Mouse (Mus musculus): ENCODE results near the gene Cracr2b. TPM values are rescaled to one million over a fixed set of nuclear protein-coding genes. Genes with fewer than 3 reads are reported as not detected.

Gene Cracr2b
- total and polyA plus RNA-seq, 3 experiments, result not detected

DNA sequence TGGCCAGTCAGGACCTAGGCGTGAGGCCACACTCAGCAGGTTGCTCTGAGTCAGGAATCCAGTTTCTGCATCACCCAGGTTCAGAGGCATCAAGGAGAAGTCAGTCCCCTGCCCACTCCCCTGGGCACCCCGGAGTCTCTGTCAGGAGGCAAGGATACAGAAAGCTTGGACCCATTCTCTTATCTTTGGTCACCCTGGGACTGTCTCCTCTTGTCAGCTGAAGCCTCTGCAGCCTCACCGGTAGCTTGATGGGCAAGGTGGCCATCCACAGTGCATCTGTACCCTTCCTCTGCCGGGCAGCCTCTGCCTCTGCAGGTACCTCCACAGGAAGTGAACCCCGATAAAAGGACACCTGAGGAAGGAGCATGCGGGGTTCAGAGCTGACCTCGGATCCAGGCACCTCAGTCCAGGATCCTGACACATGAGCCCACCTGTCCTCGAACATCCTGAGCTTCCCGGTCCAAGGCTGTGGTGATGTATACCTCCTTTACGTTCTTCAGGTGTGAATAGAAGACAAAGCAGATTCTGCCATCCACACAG lies 21.7 kb upstream of the Cracr2b start:
- Histone ChIP-seq H3K79me2 (replicated peaks; ENCODE audit: control insufficient read depth, extremely low read depth, insufficient read depth, poor library complexity, severe bottlenecking) (peaks cover 21% of the 10 kb centered on the region), H3K27ac (ENCODE audit: insufficient read depth, low read depth) (no peak overlapping the region), H3K4me1 (ENCODE audit: control insufficient read depth in 1 of 2, insufficient read depth in 2 of 2) (peaks cover 27 to 60% of the 10 kb centered on the region in 2 experiments), H3K36me3 (replicated peaks in 1 of 2; ENCODE audit: control insufficient read depth in 1 of 2, insufficient read depth in 1 of 2, low read length in 1 of 2) (peaks cover 43 to 53% of the 10 kb centered on the region in 2 experiments), H3K27me3 (replicated peaks) (no peaks in the 10 kb centered on the region), H3K4me2 (ENCODE audit: insufficient read depth, low read depth, poor library complexity, severe bottlenecking) (no peak overlapping the region), H3K4me3 (replicated peaks in 1 of 3; ENCODE audit: low read depth in 2 of 3, low read length in 2 of 3, poor library complexity in 1 of 3) (no peak overlapping the region), H3K9ac (ENCODE audit: insufficient read depth, low read depth) (no peak overlapping the region), H3K9me3 (replicated peaks; ENCODE audit: low read length) (no peaks in the 10 kb centered on the region)
- dilution Hi-C loops (cut with MboI; ENCODE audit: extremely low pct_ligation_motif_present, extremely low pct_unique_long_range_greater_than_20kb, low sequenced_read_pairs) (no loop called here), in situ Hi-C loops (cut with MboI; ENCODE audit: low pct_ligation_motif_present, low pct_unique_long_range_greater_than_20kb, low sequenced_read_pairs) (no loop called here)
- TF ChIP-seq ELF1 (IDR thresholded peaks at IDR 0.05; ENCODE audit: low read depth, low read length), result no peak
- no peak for DNase-seq (ENCODE audit: extremely low read depth)

DNA sequence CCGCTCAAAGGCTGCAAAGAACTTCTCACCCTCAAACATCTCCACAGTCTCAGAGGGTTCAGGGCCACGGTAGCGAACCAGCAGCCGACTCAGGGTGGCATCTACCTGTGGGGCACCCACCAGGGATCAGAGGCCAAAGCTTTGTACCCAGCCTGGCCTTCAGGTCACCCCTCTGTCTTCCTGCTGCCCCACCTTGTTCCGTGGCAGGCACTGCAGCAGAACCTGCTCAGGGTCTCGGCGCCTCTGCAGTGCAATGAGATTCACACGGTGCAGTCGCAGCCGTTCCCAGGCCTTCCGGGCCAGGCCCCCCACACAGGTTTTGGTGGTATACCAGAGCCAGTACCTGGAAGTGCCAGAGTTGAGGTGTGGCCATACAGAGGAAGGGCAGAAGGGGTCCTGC lies 21.1 kb upstream of the Cracr2b start:
- Histone ChIP-seq H3K27ac (ENCODE audit: insufficient read depth, low read depth) (no peak overlapping the region), H3K4me1 (ENCODE audit: control insufficient read depth in 1 of 2, insufficient read depth in 2 of 2) (peaks cover 23 to 60% of the 10 kb centered on the region in 2 experiments), H3K9ac (ENCODE audit: insufficient read depth, low read depth) (no peak overlapping the region), H3K36me3 (replicated peaks in 1 of 2; ENCODE audit: control insufficient read depth in 1 of 2, insufficient read depth in 1 of 2, low read length in 1 of 2) (peaks cover 43 to 53% of the 10 kb centered on the region in 2 experiments), H3K79me2 (replicated peaks; ENCODE audit: control insufficient read depth, extremely low read depth, insufficient read depth, poor library complexity, severe bottlenecking) (peaks cover 21% of the 10 kb centered on the region), H3K9me3 (replicated peaks; ENCODE audit: low read length) (no peaks in the 10 kb centered on the region), H3K4me3 (replicated peaks in 1 of 3; ENCODE audit: low read depth in 2 of 3, low read length in 2 of 3, poor library complexity in 1 of 3) (no peak overlapping the region), H3K27me3 (replicated peaks) (no peaks in the 10 kb centered on the region), H3K4me2 (ENCODE audit: insufficient read depth, low read depth, poor library complexity, severe bottlenecking) (no peak overlapping the region)
- no peak for DNase-seq (ENCODE audit: extremely low read depth)
- TF ChIP-seq BHLHE40 (IDR thresholded peaks at IDR 0.05; ENCODE audit: low read depth, low read length) (no peak), ZC3H11A (IDR thresholded peaks at IDR 0.05; ENCODE audit: low read depth, low read length) (no peak), ZNF384 (IDR thresholded peaks at IDR 0.05; ENCODE audit: low read depth, low read length) (no peak), ZMIZ1 (IDR thresholded peaks at IDR 0.05; ENCODE audit: low read depth, low read length) (no peak), MXI1 (IDR thresholded peaks at IDR 0.05; ENCODE audit: low read depth, low read length) (no peak), CHD2 (IDR thresholded peaks at IDR 0.05; ENCODE audit: low read length) (no peak)
- in situ Hi-C loops (cut with MboI; ENCODE audit: low pct_ligation_motif_present, low pct_unique_long_range_greater_than_20kb, low sequenced_read_pairs) (no loop called here), dilution Hi-C loops (cut with MboI; ENCODE audit: extremely low pct_ligation_motif_present, extremely low pct_unique_long_range_greater_than_20kb, low sequenced_read_pairs) (no loop called here)

DNA sequence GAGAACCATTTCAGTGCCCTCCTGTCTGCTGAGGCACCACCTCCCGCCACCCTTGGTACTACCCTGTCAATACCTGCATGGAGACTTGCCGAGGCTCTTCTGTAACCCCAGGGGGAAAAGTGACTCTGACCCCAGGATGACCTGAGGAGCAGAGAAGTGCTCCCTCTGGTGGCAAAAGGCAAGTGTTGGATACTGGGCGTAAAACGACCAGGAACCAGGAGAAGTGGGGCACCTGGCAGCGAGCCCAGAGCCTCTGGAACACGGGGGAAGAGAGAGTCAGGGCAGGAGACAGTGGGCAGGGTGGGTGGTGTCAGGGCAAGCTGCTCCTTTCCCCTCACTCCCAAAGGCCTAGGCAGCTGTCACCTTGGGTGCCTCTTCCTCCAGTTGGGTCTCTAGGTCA lies 20.3 kb upstream of the Cracr2b start:
- H3K79me2 ChIP-seq (replicated peaks; ENCODE audit: control insufficient read depth, extremely low read depth, insufficient read depth, poor library complexity, severe bottlenecking), result peaks cover 19% of the 10 kb centered on the region
- H3K9me3 ChIP-seq (replicated peaks; ENCODE audit: low read length), result no peaks in the 10 kb centered on the region
- no peak overlapping the region for H3K27ac ChIP-seq (ENCODE audit: insufficient read depth, low read depth)
- no peak overlapping the region for H3K9ac ChIP-seq (ENCODE audit: insufficient read depth, low read depth)
- in situ Hi-C loops (cut with MboI; ENCODE audit: low pct_ligation_motif_present, low pct_unique_long_range_greater_than_20kb, low sequenced_read_pairs), result no loop called here
- H3K36me3 ChIP-seq (replicated peaks in 1 of 2; ENCODE audit: control insufficient read depth in 1 of 2, insufficient read depth in 1 of 2, low read length in 1 of 2), result peaks cover 43 to 53% of the 10 kb centered on the region in 2 experiments
- TF ChIP-seq MAFK (IDR thresholded peaks at IDR 0.05; ENCODE audit: insufficient replicate concordance, low read length), result no peak
- no peak for TF ChIP-seq ZMIZ1 (IDR thresholded peaks at IDR 0.05; ENCODE audit: low read depth, low read length)
- peak; percentile 59 for TF ChIP-seq SMC3 (IDR thresholded peaks at IDR 0.05; ENCODE audit: low read depth, low read length)
- TF ChIP-seq POLR2AphosphoS2 (IDR thresholded peaks at IDR 0.05; ENCODE audit: low read depth, low read length), result no peak
- TF ChIP-seq CTCF (conservative IDR thresholded peaks at IDR 0.05 in 1 of 2, IDR thresholded peaks at IDR 0.05 in 1 of 2; ENCODE audit: low read depth in 2 of 2, low read length in 2 of 2), result peak; percentile 71 to 76
- no peak for TF ChIP-seq MXI1 (IDR thresholded peaks at IDR 0.05; ENCODE audit: low read depth, low read length)
- no peak for TF ChIP-seq USF1 (IDR thresholded peaks at IDR 0.05; ENCODE audit: low read depth, low read length)
- peak; percentile 37 for TF ChIP-seq RAD21 (IDR thresholded peaks at IDR 0.05; ENCODE audit: low read depth, low read length)
- no peak for TF ChIP-seq IRF4 (IDR thresholded peaks at IDR 0.05; ENCODE audit: low read depth, low read length)
- TF ChIP-seq BHLHE40 (IDR thresholded peaks at IDR 0.05; ENCODE audit: low read depth, low read length), result no peak
- dilution Hi-C loops (cut with MboI; ENCODE audit: extremely low pct_ligation_motif_present, extremely low pct_unique_long_range_greater_than_20kb, low sequenced_read_pairs), result no loop called here
- DNase-seq (ENCODE audit: extremely low read depth), result peak; percentile 72
- no peaks in the 10 kb centered on the region for H3K27me3 ChIP-seq (replicated peaks)
- H3K4me1 ChIP-seq (ENCODE audit: control insufficient read depth in 1 of 2, insufficient read depth in 2 of 2), result peaks cover 22 to 57% of the 10 kb centered on the region in 2 experiments
- H3K4me2 ChIP-seq (ENCODE audit: insufficient read depth, low read depth, poor library complexity, severe bottlenecking), result no peak overlapping the region
- H3K4me3 ChIP-seq (replicated peaks in 1 of 3; ENCODE audit: low read depth in 2 of 3, low read length in 2 of 3, poor library complexity in 1 of 3), result no peak overlapping the region
